Mouse (Mus musculus) brain, embryonic 18.5 days (tissue): ENCODE measurements at regions not wholly inside any gene's neighbourhood (a gene's known extent, or its start where the extent isn't known, plus 50 kb on each side); places are given as distances from the start of the nearest gene placed in this dataset.
"Not testable (repeated sequence)": the region's sequence is repeated elsewhere in the genome, so short reads cannot be mapped to it uniquely, and the experiment has no call there.

Experiments
- DNase-seq: peaks from one replicate; pipeline ENCODE4 v3.0.0-alpha.2; 2012; ENCODE audit warnings: low read depth, low spot score

DNA sequence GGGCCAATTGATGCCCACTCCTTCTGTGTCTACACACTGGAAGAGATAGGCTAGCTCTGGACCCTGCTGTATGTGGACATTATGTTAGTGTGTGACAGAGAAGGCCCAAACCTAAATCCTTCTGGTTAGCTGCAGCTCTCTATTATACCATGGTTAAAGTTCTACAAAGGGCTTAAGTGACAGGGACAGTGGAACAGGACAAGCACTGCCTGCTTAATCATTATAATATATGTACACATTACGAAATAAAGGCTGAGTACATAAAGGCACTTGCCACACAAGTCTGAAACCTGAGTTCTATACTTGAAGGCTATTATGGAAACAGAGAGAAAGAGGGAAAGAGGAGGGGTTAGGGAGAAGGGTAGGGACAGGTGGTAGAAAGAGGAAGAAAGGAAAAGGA, 55.2 kb downstream of the Rdh14 start:
- DNase-seq: no peak

DNA sequence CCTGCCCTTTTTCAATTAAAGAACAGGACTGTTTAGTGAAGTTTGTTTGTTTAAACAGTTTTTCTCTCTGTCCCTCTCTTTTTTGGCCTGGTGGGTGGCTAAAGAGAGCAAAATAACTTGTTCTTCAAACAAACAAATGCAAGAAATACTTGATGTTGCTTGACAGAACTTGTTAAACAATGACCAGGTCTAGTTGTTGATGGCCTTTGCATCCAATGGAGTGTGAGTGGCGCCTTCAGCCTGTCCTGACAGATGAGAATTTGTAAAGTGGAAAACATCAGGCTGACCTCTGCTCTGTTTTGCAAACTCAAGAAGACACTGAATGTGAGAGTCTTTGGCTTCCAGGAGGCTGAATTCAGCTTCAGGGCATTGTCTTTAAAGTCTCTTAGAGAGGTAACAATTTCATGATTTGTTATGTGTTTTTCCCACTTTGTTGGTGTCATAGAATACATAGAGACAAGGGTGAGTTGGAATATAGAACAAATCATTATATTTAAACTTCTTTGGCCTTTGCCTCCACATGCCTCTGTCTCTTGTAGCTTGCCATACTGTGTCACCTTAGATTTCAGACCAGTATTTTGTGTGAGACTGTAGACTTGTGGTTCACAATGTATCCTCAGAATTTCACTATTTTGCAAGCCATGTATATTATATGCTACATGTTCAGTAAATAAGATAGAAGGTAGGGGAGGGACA, 67.5 kb downstream of the Rdh14 start:
- no peak for DNase-seq

DNA sequence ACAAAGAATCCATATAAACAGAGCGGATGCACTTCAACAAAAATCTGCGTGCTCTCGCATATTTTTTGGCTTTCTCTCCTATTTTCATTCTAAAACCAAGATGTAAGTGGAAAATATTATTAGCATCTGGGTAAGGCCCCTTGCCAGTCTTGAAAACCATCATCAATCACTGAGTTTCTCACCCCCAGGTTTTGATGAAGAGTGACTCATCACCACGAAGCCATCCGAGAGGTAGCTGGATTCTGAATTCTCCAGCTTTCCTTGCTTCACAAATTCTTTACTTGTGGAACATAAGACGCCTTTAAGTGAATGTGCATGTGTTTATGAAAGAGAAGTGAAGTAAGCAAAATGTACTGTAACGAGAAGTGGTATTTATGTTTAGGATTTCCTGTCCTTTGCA, 71.2 kb downstream of the Rdh14 start:
- no peak for DNase-seq

DNA sequence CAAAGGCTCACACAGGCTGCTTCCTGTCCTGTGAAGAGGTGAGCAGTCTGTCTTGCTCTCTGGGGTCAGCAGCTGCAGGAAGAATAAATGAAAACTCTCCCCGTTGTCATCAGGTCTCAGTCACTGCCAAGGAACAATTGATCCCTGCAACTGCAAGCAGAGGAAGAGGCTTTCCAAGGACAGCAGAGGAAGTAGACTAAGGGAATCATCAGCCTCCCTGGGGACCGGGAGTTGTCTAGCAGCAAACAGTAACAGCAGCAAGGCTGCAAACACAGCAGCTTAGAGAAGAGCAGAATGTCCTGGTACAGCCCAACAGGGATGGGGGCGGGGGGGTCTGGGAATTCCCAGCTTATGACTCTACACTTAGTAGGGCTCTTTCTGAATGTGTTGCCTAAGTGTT, 72.4 kb downstream of the Rdh14 start:
- no peak for DNase-seq

DNA sequence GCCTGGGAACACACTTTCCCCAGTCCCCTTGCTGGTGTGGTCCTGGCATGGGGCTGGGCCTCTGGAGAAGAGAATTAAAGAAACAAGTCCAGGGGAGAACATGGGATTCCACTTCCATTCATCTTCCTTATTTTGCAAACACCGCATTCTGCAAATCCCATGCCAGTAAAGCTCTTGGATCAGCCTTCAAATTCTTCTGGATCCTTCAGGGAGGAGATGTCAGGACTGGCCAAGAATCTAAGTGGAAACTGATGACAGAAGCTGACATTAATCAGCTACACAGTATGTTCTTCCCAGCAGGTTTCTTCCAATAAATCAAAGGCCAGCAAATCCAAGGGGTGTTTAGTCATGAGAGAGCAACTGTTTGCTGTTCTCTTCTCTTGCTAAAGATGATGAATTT, 83.4 kb downstream of the Rdh14 start:
- DNase-seq: no peak

DNA sequence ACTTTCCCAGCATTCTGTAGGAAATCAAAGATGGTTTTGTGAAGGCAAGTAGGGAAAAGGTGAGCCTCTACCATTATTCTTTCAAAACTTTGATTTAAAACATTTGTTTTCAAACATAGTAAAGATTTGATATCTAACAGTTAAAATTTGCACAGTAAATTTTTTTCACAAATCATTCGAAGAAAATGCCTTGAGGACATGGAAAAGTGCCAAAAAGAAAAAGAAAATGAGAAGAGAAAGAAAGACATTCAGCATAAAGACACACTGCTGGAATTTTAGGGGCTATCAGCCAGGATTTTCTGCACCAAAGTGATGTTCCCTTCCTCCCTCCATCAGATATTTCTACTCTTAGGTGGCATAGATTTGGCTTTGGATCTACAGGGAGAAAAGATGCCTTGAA, 90.2 kb downstream of the Rdh14 start:
- DNase-seq: no peak

DNA sequence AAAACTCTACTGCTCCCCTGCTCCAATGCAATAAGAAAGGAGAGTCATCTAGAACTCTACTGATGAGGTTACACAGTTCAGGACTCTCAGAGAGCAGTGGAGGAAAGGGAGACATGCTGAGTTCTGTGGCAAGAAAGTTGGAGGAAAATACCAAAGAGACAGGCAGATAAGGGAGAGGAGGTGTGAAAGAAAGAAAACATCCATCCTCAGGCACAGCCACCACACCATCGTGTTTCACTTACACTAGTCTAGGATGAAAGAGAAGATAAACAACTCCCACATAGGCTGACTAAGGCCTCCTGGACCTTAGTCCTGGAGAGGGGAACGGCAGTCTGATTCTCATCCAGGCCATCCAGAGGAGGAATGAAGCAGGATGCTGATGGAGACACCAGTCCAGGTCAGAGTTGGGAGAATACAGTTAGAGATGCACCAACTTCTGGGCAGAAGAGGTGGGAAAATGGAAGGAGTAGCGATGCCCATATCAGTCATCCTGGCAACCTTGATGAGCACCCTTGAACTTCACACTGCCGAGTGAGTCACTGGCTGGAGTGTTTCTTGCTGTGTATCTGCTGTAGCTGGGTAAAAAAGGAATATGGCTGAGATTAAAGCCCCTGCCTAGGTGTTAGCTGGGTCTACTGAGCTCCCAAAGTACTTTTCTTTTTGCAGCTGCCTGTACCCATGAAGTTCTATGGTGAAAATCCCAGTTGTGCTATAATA, 91.9 kb downstream of the Rdh14 start:
- no peak for DNase-seq

DNA sequence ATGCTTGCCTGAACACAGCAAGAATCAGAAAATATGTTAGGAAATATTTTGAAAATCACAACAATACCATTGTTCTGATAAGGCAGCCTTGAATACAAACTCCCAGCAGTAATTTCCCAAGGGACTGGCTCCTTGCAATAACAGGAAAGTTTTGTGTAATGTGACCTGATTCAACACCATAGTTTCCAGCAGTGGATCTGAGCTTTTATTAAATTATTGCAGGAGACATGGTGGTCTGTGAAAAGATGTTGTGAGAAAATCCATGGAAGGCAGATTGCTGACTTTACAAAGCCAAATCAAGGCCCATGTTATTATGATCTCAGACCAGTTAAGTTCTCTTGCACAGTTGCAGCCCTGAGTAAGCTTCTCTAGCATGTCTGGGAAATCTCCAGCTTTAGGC, 116.1 kb downstream of the Rdh14 start:
- no peak for DNase-seq

DNA sequence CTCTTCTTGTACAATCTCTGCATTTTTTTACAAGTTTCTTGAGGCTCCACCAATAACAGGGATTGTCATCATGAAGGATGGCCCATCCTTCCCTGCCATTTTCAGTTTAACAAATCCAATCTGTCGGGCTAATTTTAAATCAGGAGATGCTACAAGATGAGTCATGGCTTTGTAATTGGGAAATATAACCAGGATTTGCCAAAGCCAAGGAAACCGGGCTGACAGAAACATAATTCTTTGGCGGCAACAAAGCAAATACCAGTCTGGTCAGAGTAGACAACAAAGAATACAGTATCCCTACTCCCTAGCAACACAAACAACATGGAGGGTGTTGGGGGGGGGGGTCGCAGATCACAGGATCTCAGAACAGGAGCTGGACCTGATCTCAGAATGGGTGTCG, 123.0 kb downstream of the Rdh14 start:
- DNase-seq: no peak

DNA sequence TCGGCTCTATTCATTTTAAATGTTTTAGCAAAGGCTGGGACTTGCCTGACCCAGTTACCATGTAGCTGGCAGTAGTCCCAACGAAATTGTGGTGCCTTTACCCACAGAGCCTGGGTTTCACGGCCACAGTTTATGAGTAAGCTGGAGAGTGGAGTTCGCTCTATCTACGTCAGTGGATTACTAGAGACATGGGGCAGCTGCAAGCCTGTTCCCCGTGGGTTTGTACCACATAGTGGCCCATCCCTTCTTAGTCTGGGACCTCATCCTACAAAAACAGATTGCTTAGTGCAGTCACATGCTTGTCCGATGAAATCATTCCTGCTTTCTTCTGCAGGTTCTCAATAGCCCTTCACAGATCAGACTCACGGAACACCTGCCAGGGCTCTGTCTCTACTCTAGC, 123.7 kb downstream of the Rdh14 start:
- DNase-seq: no peak

DNA sequence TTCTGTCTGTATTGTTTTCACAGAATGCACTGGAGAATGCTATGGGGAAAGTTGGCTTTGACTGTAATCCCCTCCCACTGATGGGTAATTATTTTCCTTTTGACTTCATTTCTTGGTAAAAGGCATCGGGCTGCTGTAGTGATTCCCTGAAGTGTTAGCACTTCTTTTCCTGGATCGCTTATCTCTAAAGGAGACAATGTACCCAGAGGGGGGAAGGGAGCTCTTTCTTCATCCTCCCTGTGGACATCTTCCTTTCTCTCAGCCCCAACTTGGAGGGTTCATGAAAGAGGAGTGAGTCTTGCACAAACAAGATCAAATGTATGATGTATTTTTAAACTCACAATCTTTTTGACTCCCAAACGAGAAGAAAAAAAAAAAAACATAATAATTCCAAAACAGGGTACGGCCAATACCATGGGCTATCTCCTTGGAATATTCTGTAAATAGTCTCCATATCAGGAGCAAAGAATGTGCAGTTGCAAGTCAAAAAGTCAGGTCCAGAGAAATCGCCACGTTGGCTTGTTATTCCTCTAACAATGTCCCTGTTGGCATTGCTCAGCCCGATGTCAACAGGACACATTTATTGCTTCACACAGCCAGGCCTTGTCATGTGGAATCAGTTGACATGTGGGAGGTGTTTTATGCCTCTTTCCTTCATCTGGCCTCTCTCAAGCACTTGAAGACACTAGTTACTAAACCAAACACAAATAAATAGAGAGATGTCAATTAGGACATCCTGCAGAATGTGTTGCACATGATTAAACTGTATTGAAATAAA, 134.1 kb downstream of the Rdh14 start:
- DNase-seq: no peak

DNA sequence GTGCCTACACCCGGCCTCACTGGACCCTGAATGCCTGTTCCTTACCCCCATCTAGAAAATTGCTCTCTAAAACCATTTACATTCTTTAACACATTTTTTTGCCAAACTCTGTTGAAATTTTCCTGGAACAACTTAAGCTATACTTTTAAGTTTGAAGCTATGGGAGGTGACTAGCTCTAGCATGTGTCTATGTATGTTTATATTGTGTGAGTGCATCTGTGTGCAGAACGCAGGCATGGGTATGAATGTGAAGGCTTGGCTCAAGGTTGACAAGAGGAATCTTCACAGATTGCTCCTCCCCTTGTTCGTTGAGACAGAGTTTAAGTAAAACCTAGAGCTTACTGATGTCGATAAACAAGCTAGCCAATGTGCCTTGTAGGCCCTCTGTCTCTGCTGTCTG, 135.4 kb downstream of the Rdh14 start:
- DNase-seq: no peak

DNA sequence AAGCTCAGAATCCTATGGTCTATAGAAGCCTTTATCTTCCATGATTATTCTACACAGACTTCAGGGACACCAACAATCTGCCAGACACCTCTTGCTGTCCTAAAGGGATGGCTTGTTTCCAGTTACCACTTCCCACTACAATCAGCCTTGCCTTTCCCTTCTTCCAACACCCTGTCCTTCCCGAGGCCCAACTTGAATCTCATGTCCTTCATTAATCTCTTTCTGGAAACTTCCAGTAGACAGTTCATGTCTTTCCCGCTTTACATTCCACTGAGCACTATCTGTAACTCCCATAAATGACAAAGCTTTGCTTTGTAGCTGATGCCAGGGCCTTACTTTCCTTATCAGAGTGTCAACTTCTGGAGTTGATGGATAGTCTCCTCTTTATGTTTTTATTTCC, 138.5 kb downstream of the Rdh14 start:
- no peak for DNase-seq

DNA sequence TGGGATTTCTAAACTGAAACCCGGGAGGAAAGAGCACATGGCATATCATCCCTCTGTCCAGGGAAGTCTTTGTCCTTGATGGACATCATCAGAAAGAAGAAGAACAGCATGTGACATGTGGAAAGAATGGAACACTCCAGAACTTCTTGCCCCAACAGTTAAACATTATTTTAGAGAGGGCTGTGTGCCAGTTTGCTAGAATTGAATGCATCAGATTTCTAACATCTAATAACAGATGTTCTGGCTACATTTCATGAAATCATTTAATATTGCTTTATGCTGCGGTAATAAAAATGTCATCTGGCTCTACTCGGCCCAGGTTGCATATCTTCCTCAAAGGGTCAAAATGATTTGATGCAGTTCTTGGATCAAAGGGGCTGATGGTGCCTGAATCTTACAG, 140.4 kb downstream of the Rdh14 start:
- no peak for DNase-seq

DNA sequence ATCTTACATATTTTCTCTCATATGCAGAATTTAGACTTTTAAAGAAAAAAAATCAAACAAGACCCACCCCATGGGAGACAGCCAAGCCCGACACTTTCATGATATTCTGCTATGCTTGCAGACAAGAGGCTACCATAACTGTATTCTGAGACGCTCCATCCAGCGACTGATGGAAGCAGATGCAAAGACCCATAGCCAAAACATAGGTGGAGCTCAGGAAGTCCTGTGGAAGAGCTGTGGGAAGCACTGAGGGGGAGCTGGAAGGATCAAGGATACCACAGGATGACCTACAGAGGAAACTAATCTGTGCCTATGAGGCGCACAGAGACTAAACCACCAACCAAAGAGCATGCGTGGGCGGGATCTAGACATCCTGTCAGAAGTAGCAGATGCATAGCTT, 143.4 kb downstream of the Rdh14 start:
- no peak for DNase-seq

DNA sequence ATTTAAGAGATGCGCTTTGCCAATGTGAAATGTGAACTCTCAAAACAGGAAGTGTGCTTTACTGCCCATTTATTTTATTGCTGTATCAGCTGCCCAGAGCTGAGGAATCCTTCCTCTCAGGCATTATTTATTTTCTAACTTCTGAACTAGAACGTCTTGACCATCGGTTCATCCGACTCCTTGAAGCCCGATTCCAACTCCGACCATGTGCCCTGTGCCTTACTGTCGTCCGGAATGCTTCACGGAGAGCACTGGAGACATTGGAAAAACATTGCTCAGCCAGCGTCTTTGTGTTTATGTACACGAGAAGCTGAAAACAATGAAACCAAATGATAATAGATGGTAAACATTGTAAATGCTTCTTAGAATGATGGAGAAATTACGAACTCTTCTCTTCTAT, 145.7 kb downstream of the Rdh14 start:
- no peak for DNase-seq

DNA sequence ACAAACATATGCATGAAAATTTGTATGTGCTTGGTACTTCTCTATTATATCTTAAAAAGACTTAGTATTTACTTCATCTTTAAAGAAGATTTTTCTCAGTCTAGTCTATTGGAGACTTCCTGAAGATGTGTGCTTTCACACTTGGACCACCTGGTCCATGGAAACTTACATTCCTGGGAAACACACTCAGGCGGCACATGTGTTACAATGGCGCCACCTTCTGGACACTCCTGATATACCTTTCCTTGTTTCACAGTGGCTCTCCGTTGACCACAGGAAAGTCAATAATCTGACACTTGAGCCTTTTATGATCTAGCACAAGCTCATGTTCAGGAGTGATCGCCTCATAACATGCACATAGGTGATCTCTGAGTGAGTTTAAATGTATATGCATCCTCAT, 146.5 kb downstream of the Rdh14 start:
- DNase-seq: no peak

DNA sequence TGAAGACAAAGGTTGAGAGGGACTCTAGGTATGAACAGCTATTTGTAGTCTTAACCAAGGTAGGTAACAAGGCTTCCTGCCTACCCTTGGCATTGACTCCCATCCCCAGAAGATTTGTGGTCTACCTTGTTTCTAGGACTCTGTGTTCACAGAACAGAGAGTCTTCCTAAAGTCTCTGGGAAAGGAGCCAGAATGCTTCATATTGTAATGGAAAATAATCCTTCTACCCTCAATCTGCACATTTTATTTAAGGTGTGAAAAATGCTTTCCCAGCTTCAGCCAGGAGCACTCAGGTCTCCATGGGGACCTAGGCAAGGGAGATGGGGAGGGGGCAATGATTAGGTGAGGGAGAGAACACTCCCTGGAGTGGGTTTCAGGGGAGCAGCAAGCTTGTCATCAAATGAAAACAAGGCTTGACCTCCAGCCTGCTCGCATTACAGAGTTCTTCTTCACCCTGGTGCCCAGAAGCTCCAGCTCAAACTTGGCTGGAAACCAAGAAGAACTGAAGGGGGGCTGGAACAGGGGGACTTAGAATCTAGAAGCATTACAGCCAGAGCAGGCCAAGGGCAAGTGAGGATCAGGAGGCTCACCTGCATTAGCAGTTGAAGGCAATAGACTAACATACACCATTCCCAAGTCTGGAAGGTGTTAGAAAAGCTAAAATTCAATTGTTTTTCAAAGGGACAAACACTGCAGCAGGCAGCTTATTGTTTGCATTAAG, 159.1 kb downstream of the Rdh14 start:
- no peak for DNase-seq

DNA sequence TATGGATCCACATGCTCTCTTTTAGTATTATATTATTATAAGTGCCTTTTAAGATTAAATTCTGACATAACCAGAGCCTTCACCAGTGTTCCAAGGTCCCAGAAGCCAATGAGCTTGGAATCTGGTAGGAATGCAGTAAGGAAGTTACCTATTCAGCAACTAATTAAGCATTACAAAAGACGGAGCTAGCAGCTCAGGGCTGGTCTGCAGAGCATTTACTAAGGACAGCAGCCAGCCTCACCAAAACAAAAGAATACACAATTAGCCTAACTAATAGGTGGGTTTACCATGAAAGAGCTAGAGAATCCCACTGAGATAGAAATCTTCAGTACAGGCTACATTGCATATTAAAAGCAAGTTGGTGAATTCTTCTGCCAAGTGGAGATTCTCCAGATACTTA, 164.1 kb downstream of the Rdh14 start:
- not testable (repeated sequence) for DNase-seq

DNA sequence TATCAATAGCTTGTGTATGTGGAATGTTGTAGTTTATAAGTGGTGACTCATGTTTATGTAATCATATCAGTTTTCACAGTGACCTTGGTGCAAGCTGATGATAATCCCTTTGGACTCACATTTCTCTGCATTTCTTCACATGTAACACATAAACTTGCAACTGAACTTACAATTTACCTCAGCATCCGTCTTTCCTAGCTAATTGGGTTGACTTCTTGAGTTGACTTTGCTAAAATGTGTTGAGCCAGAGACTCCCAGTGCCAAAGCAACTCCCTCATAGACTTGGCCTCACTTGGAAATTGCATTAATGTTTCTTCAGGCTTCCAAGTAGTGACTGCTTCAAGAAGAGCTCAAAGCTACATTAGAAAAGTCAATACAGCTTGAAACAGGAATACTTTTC, 172.4 kb downstream of the Rdh14 start:
- DNase-seq: no peak

DNA sequence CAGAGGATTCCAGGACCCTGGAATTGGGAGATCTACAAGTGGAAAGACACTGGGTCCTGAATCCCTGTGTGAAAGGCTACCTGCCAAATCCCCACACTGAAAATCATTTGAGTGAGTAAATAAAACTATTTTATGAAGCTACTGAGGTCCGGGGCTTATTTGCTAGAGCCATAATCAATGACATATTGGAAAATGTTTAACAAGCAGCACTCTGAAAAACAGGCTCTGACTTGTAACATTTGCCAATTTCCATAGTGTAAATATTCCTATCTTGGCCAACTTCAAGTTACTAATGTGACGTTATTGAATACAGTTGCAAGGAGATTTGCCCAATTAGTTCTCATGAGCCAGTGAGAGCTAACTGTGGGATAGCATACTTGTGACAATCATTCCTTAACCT, 177.3 kb downstream of the Rdh14 start:
- no peak for DNase-seq
